Comparison of ENCODE assay signal across 8 mouse cellular contexts in the genomic region with DNA sequence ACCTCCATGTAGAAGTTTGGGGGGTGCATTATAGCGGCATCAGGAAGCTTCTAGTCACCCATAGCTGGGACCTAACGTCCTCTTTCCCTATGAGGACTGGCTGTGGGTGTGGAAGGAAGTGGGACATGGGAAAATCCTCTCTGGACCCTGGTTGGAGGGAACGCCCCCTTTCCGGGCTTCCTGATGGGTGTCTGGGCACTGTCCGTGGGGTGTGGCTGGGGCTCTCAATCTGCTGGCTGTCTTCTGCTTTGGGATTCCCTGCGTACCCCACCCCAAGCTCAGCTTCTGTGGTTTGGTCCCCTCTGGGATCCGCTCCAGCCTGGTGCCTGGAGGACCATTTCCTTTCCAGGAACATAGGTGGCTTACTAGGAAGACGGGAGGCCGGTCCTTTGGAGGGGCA. TPM values are rescaled to one million over a fixed set of nuclear protein-coding genes. Genes with fewer than 3 reads are reported as not detected.
DNase-seq lines count a peak whose midpoint lies in the region; ATAC-seq and TF ChIP-seq lines count a peak whose summit lies in the region.

No protein-coding gene starts in this region.

- no peak for TF ChIP-seq CTCF in kidney, postnatal 0 days (IDR thresholded peaks at IDR 0.05; ENCODE audit: low read depth)

- 72% methylated on average over 9 of the region's 9 CpGs for WGBS in kidney, postnatal 0 days
- 86% methylated on average over 9 of the region's 9 CpGs for WGBS in forebrain, embryonic 14.5 days
- 84% methylated on average over 9 of the region's 9 CpGs for WGBS in neural tube, embryonic 12.5 days

- H3K9ac ChIP-seq in kidney, postnatal 0 days (ENCODE audit: low read depth, low read length) = no peak overlapping the region
- H3K9ac ChIP-seq in forebrain, embryonic 14.5 days (ENCODE audit: low read length) = peak overlapping the region; percentile 83
- no peak overlapping the region; the same call in 1 of the 2 replicates for H3K9ac ChIP-seq in neural tube, embryonic 12.5 days

- no peaks in the 10 kb centered on the region for H3K27me3 ChIP-seq in kidney, postnatal 0 days (ENCODE audit: insufficient read depth, low read length)
- no peaks in the 10 kb centered on the region for H3K27me3 ChIP-seq in forebrain, embryonic 14.5 days (replicated peaks; ENCODE audit: control insufficient read depth, insufficient read depth, low read length)
- H3K27me3 ChIP-seq in neural tube, embryonic 12.5 days (replicated peaks) = no peaks in the 10 kb centered on the region

- ATAC-seq in kidney, postnatal 0 days (replicated peaks; ENCODE audit: low FRiP score, low read depth) = no peak
- no peak for ATAC-seq in forebrain, embryonic 14.5 days
- no peak for ATAC-seq in neural tube, embryonic 12.5 days (ENCODE audit: low FRiP score, low read depth)
- no peak for ATAC-seq in inflammation-experienced regulatory T-cells, adult 6 months

- H3K9me3 ChIP-seq in kidney, postnatal 0 days (replicated peaks; ENCODE audit: low read length) = no peaks in the 10 kb centered on the region
- H3K9me3 ChIP-seq in forebrain, embryonic 14.5 days (replicated peaks; ENCODE audit: control insufficient read depth, low read length) = no peaks in the 10 kb centered on the region
- no peaks in the 10 kb centered on the region for H3K9me3 ChIP-seq in neural tube, embryonic 12.5 days

- DNase-seq in kidney, postnatal 0 days (ENCODE audit: low spot score) = no peak
- no peak for DNase-seq in kidney, adult 11 months
- DNase-seq in forebrain, embryonic 14.5 days (ENCODE audit: low spot score) = no peak
- peak; percentile 37 to 48 for DNase-seq in kidney, postnatal 36 days
- no peak for DNase-seq in left cerebral cortex, postnatal 25 days (ENCODE audit: low spot score in 2 of 2)
- DNase-seq in adrenal gland, adult 2 months = no peak

- intact Hi-C loops in left cerebral cortex, postnatal 25 days (cut with DNase I) = no loop called here

- no peaks in the 10 kb centered on the region for H3K36me3 ChIP-seq in kidney, postnatal 0 days (ENCODE audit: insufficient read depth, low read length)
- H3K36me3 ChIP-seq in forebrain, embryonic 14.5 days (ENCODE audit: control insufficient read depth, insufficient read depth, low read length) = no peaks in the 10 kb centered on the region
- no peaks in the 10 kb centered on the region for H3K36me3 ChIP-seq in neural tube, embryonic 12.5 days

- no peak overlapping the region for H3K27ac ChIP-seq in kidney, postnatal 0 days
- no peak overlapping the region for H3K27ac ChIP-seq in forebrain, embryonic 14.5 days (ENCODE audit: low read depth, low read length)
- no peak overlapping the region for H3K27ac ChIP-seq in neural tube, embryonic 12.5 days

- H3K4me1 ChIP-seq in kidney, postnatal 0 days (replicated peaks; ENCODE audit: insufficient read depth, low read length) = peaks cover 10% of the 10 kb centered on the region; the same call in 1 of the 2 replicates
- peaks cover 46% of the 10 kb centered on the region for H3K4me1 ChIP-seq in forebrain, embryonic 14.5 days (ENCODE audit: control insufficient read depth, insufficient read depth, low read length)
- H3K4me1 ChIP-seq in neural tube, embryonic 12.5 days = peaks cover 40% of the 10 kb centered on the region

- H3K4me3 ChIP-seq in kidney, postnatal 0 days (replicated peaks; ENCODE audit: low read depth, low read length) = peak overlapping the region; percentile 71; the same call in 1 of the 2 replicates
- H3K4me3 ChIP-seq in forebrain, embryonic 14.5 days (ENCODE audit: low read depth, low read length) = peak overlapping the region; percentile 75
- H3K4me3 ChIP-seq in neural tube, embryonic 12.5 days = peak overlapping the region; percentile 73; the same call in 1 of the 2 replicates

- peak overlapping the region; percentile 99 for H3K4me2 ChIP-seq in kidney, postnatal 0 days (ENCODE audit: low read length)
- peak overlapping the region; percentile 97 for H3K4me2 ChIP-seq in forebrain, embryonic 14.5 days (ENCODE audit: low read length)
- H3K4me2 ChIP-seq in neural tube, embryonic 12.5 days (replicated peaks) = peak overlapping the region; percentile 95

RNA-seq across cellular contexts. Expression of a gene that starts 1.7 kb away (rescaled TPM):
- 48.3 and 51.3 TPM in 2 replicates for polyA plus RNA-seq in kidney, postnatal 0 days (2015; fragmentation: Nextera tagmentation; extraction: Ambion mirVana)
- polyA plus RNA-seq in forebrain, embryonic 14.5 days (2014; fragmentation: Nextera tagmentation; extraction: Ambion mirVana) = 44.0 and 49.3 TPM in 2 replicates
- 75.9 and 79.1 TPM in 2 replicates for polyA plus RNA-seq in neural tube, embryonic 12.5 days (2016; fragmentation: Nextera tagmentation; extraction: Ambion mirVana)
- polyA plus RNA-seq in inflammation-experienced regulatory T-cells, adult 6 months (2017; shearing (Covaris generic)) = 10 to 100 TPM; 26.9 to 64.6 (median 28.4) TPM
- total RNA-seq in left cerebral cortex, postnatal 25 days (2021) = 100 to 1,000 TPM; 204 to 233 TPM
- total RNA-seq in adrenal gland, adult 2 months (2021) = 10 to 100 TPM; 26.9 to 30.7 TPM
- polyA plus RNA-seq in adrenal gland, adult 2 months (2012; rRNA removed) = 61.4 and 62.8 TPM in 2 replicates

RNA-seq across cellular contexts. Expression of a gene that starts 26.8 kb away (rescaled TPM):
- not detected in 2 replicates for polyA plus RNA-seq in kidney, postnatal 0 days (2015; fragmentation: Nextera tagmentation; extraction: Ambion mirVana)
- polyA plus RNA-seq in forebrain, embryonic 14.5 days (2014; fragmentation: Nextera tagmentation; extraction: Ambion mirVana) = not detected in 2 replicates
- not detected in 2 replicates for polyA plus RNA-seq in neural tube, embryonic 12.5 days (2016; fragmentation: Nextera tagmentation; extraction: Ambion mirVana)
- polyA plus RNA-seq in inflammation-experienced regulatory T-cells, adult 6 months (2017; shearing (Covaris generic)) = not detected
- not detected for total RNA-seq in left cerebral cortex, postnatal 25 days (2021)
- total RNA-seq in adrenal gland, adult 2 months (2021) = not detected
- not detected in 2 replicates for polyA plus RNA-seq in adrenal gland, adult 2 months (2012; rRNA removed)

RNA-seq across cellular contexts. Expression of a gene that starts 47.0 kb away (rescaled TPM):
- polyA plus RNA-seq in kidney, postnatal 0 days (2015; fragmentation: Nextera tagmentation; extraction: Ambion mirVana) = 0.18 TPM in 1 of 2 replicates, not detected in the other
- not detected in 2 replicates for polyA plus RNA-seq in forebrain, embryonic 14.5 days (2014; fragmentation: Nextera tagmentation; extraction: Ambion mirVana)
- polyA plus RNA-seq in neural tube, embryonic 12.5 days (2016; fragmentation: Nextera tagmentation; extraction: Ambion mirVana) = not detected in 2 replicates
- polyA plus RNA-seq in inflammation-experienced regulatory T-cells, adult 6 months (2017; shearing (Covaris generic)) = not detected
- total RNA-seq in left cerebral cortex, postnatal 25 days (2021) = not detected
- total RNA-seq in adrenal gland, adult 2 months (2021) = not detected
- 0.25 and 0.59 TPM in 2 replicates for polyA plus RNA-seq in adrenal gland, adult 2 months (2012; rRNA removed)

Comparison
In these comparisons a context has a peak if more than half of its experiments do, and no peak if none do; other contexts are left out.
1. DNase-seq: peak in kidney, postnatal 36 days (2 of 2); none in kidney, postnatal 0 days (single experiment), kidney, adult 11 months (single experiment), forebrain, embryonic 14.5 days (single experiment), left cerebral cortex, postnatal 25 days (0 of 2) and adrenal gland, adult 2 months (single experiment).
2. Peak in every context shown above with its lines, with median percentiles within 50 percentile points of each other: H3K4me2 ChIP-seq and H3K4me3 ChIP-seq.